Mouse (Mus musculus) gastrocnemius, adult 18-20 months (tissue): Measurements from ENCODE around the gene Rnd1. TPM values are rescaled to one million over a fixed set of nuclear protein-coding genes. Genes with fewer than 3 reads are reported as not detected.
A peak's percentile ranks its signal among the peaks of the same experiment; 100 is the strongest.

ENCODE experiments used
- DNase-seq: peaks from one replicate; pipeline ENCODE4 v3.0.0; 2021; ENCODE audit warnings: low spot score
- long read RNA-seq, 2 experiments: library from polyadenylated mRNA; stranded (forward); transcript quantifications; one replicate each; pipeline ENCODE4 v2.0.0; 2021
- total RNA-seq, 2 experiments: library from RNA; stranded (reverse); gene quantifications; 2 replicates each; pipeline ENCODE4 v1.2.3; 2021

The Rnd1 gene
- total RNA-seq, result 1 to 10 TPM; 2.8 to 3.2 TPM
- long read RNA-seq, experiment 1, partial matches to known transcripts, result 0 of 2 reads
- long read RNA-seq, experiment 1, other reads (novel, unspliced or antisense), result 0 of 2 reads
- long read RNA-seq, experiment 2, transcript Rnd1-201 (5 exons, 2,203 nt), result major isoform, 9 of 9 reads
- long read RNA-seq, experiment 2, partial matches to known transcripts, result 0 of 9 reads
- long read RNA-seq, experiment 2, other reads (novel, unspliced or antisense), result 0 of 9 reads

GRCm38 (mm10) chr15:98676940-98677728 lies at the start of gene Rnd1:
TSS of gene Rnd1 (minus strand) at chr15:98677461.
- peak; percentile 85 for DNase-seq

- DNase-seq, result no peak
Measured at GRCm38 (mm10) chr15:98726746-98727145, 49.5 kb upstream of the Rnd1 start.

DNA sequence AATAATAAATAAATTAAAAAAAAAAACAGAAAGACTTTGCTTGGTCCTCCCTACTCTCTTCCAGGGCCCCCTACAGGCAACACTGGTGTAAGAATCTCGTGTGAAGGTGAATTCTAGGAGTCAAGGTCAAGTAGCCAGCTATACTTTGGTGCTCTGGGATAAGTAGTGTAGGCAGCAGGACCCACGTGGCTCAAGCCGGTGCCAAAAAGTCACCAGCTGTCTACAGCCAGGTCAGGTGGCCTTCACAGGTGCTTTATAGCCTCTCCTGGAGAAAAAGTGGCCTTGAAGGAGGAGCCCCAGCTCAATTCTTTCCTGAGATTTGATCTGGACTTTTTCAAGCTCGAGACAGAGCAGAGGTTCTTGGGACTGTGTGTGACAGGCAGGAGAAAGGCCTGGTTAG lies 48.8 kb upstream of the Rnd1 start:
- no peak for DNase-seq

- DNase-seq, result no peak
Measured at GRCm38 (mm10) chr15:98724441-98724840, 47.2 kb upstream of the Rnd1 start.

DNA sequence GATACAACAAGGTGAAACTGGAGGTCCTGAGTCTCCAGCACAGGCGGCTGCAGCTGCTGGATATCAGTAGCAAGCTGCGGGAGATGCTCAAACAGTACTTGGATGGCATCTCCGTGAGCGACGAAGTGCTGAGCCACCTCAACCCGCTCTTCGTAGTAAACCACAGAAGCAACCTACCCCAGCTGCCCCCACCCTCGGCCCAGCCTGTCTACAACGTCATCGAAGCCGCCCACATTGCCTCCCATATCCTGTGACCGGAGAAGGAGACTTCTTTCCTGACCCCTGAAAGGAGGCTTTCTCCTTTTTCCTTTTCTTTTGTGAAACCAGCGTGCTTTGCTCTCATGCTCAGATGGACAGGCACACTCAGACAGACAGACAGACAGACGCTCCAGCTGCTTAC lies 45.6 kb upstream of the Rnd1 start:
- DNase-seq, result no peak

GRCm38 (mm10) chr15:98722191-98722590 lies 44.9 kb upstream of the Rnd1 start:
- no peak for DNase-seq

GRCm38 (mm10) chr15:98717301-98717700 lies 40.0 kb upstream of the Rnd1 start:
- DNase-seq, result no peak

GRCm38 (mm10) chr15:98714230-98714652 lies 37.0 kb upstream of the Rnd1 start:
- DNase-seq, result no peak

DNA sequence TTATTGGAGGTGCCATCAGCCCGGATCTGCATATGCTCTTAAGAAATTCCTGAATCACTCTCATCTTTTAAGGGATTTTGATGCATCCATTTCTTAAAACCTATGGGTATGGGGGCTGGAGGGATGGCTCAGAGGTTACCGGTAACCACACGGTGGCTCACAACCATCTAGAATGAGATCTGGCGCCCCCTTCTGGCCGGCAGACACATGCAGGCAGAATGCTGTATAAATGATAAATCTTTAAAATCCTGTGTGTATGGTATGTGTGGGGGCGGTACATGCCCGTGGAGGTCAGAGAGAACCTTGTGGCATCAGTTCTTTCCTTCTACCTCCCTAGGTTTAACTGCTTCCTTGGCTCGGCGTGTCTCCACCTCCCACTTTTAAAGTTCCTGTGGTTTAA lies 33.2 kb upstream of the Rnd1 start:
- peak; percentile 39 for DNase-seq

- peak; percentile 90 for DNase-seq
Measured at GRCm38 (mm10) chr15:98707766-98708372, 30.6 kb upstream of the Rnd1 start, which contains the start of gene Ccdc65. TSS of gene Ccdc65 (plus strand) at chr15:98708207.

DNA sequence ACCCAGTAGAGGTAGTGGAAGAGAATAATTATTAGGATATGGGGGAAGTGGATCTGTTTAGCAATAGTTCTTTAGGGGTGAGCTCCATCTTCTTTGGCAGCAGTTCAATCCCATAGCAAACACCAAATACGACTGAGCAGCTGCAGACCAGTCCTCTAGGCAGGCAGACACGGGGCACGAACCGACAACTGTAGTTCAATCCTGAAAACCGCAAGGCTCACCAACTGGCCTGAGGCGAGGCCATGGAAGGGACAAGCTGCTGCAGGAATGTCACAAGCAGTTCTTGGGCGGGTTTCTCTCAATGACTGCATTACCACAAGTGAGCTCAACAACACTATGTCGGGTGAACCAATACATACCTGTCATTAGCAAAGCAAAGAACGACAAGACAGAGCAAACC lies 27.1 kb upstream of the Rnd1 start:
- no peak for DNase-seq

DNA sequence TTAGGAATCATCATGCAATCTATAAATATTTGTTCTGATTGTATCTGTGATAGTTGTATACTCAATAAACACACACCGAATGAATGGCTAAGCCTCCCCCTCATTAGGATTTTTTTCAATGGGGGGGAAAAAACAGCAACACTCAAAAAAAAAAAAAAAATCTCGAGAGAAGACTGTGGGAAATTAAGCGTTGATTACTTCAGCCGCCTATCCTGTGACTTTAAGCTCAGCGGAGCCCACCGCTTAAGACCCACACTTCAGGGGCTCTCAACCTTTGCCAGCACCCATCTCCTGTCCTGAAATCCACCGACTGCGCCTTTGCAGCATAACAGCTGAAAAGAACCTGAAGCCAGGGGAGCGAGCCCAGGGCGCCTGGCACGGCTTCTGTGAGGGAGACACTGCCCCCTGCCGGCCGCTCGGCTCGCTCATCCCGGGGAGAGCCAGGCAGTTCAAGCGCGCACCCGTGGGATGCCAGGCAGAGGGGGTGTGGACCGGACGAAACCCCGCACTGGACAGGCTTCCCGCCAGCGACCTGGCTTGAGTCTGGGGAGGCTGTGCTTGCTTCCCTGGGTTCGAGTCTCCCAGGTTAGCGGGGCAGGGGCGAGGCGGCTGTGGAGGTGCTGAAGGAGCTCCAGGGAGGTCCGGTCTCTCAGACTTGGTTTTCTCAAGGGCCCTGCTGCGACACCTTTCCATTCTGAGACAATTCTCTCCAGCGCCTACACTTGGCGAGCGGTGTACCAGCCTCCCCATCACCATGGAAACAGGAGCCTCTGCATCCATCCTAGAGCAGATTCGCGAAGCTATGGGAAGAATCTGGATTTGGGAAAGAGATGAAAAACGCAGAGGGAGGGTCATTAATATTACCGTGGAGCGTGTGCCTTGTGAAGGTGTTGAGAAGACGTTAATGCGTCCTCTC lies 22.2 kb upstream of the Rnd1 start:
- DNase-seq, result peak; percentile 82

DNA sequence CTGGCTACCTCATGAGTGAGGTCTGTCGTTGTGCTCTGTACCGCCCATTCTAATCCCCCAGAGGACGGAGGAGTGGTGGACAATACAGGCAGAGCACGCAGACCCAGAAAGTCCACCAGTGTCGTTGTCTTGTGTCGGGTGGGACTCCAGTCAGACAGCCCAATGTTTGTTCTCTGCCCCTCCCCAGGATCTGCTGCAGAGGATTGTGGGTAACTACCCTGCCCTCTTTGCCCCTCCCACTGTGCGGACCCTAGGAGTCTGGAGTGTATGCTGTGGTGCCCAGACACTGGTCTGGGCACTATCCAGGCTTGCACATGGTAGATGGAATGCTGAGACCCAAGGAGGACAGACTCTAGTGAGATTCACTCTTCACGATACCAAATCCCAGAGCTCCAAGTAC lies 19.0 kb upstream of the Rnd1 start:
- no peak for DNase-seq

DNA sequence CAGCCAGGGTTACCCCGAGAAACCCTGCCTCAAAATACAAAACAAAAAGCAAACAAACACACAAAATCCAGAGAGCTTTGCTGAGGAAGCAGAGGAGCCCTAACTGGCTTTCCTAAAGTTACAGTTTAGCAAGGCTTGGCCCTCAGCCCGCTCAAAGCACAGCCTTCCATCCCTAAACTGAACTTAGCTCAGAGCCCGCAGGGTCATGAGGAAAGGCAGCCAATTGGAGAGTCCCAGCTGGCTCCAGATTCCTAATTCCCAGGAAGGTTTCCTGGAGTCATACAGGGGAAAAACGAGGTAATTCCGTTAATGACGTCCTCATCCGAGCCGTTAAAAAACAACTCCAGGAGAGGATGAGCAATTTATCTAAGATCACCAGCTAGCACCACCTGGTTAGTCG lies 18.5 kb upstream of the Rnd1 start:
- DNase-seq, result peak; percentile 38

DNA sequence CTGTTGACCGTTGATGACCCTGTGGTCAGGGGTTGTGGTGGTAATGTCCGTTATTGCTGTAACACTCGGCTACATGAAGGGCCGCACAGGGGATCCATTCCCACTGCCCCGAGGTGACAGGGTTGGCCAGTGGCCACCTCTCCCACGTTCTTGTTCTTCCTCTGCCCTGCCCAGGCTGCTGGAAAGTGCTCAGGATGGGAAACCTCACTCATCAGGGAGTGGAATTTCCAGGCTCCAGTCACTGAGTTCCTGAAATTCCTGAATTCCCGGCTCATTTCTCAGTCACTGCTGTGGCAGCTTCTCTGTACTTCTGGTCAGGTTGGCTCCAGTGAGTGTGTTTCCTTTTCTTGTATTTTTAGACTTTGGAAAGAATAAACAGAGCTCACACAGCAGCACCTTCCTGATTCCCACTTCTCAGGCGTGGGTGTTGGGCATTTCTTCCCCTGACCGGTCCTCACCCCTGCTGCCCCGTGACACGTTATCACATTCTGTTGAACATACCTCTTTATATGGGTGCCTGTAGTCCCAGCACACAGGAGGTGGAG lies 15.0 kb upstream of the Rnd1 start:
- DNase-seq, result peak; percentile 20

DNA sequence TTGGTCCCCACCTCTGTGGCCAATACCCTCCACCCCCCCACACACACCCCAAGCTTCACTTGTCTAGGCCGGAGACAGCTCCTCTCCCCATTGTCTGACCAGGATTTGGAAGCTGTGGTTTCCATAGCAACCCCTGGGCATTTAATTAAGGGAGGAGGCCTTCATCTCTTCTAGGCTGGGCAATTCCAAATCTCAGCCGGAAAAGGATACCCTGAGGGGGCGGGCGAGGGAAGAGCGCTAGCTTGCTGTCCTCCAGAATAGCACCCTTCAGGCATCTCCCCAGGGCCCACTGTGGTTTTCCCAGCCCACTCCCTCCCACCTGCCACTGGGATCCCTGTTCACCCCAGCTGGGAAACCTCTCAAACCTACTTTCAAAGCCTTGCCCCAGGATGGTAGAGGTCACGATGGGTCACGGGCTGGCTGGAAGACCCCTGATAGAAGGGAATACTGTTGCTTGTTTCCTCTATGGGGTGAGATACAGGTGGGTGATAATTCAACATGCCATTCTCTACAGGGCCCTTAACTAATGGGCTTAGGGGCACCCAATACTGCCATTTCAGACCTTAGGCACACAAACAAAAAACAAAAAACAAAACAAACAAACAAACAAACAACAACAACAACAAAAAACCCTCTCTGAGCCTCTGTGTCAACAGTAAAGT lies 14.4 kb upstream of the Rnd1 start:
- DNase-seq, result no peak

DNA sequence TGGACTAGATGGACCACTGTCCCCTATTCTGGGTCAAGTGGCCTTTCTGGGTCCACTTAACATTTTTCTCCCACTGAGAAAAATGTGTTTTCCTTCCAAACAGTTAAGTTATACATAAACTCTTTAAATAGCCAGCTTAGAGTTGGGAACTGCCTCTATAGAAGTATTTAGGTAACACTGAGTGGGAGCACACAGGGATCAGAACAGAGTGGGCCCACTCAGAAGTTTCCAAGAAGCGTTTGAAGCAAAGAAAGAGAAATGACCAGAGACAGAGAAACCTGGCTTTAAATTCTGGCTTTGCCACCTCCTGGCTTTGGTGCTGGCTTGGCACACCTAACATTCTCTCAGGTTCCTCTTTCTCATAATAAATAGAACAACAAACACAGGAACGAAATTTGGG lies 12.4 kb upstream of the Rnd1 start:
- DNase-seq, result no peak

DNA sequence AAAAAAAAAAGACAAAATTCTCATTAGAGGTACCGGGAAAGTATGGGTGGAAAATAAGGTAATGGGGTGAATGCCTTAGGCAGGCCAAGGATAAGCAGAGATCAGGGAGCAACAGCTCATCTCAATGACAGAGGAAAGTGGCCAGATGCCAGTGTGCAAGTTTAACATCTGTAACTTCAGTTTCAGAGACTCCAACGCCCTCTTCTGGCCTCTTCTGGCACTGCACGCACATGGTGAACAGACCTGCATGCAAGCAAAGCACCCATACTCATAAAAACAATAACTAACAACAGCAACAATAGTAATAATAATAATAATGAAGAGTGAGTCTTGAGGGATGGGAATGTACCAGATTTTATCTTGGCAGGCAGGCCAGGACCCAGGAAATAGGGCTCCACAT lies 8.7 kb upstream of the Rnd1 start:
- no peak for DNase-seq

GRCm38 (mm10) chr15:98683746-98684145 lies 6.5 kb upstream of the Rnd1 start:
- no peak for DNase-seq

DNA sequence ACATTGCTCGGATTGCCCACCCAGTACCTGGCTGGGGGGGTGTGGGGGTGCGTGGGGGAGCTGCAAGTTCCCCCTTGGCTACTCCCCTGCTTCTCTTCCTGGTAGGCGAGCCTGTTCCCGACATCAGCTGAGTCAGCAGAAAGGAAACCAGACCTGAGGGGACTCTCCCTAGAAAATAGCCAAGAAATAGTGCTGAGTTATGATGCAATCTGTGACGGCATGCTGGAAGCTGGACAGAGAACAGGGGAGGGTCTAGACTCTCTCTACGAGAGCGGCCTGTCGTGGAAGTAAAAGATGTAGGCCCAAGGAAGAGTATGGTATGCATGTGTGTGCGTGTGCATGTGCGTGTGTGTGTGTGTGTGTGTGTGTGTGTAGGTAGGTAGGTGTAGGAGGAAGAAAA lies 5.9 kb upstream of the Rnd1 start:
- DNase-seq, result no peak

DNA sequence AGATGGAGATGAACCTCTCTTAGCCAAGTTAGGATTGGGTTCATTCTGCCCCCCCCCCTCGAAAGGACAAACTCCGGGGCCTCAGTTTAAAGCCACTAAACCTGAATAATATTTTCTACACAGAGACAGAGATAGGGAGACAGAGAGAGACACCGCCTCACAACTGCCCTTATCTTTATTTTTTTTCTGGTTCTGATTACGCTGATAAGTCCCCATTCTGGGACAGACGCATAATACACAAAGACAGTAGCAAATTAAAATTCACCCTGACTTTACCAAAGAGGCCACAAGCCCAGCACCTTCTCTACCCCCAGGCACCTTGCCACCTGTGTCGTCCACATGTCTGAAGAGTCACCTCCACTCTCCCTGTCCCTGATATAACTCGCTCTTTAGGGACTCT lies 4.4 kb upstream of the Rnd1 start:
- no peak for DNase-seq
